Mouse (Mus musculus): ENCODE results near the gene Pced1a.

DNA sequence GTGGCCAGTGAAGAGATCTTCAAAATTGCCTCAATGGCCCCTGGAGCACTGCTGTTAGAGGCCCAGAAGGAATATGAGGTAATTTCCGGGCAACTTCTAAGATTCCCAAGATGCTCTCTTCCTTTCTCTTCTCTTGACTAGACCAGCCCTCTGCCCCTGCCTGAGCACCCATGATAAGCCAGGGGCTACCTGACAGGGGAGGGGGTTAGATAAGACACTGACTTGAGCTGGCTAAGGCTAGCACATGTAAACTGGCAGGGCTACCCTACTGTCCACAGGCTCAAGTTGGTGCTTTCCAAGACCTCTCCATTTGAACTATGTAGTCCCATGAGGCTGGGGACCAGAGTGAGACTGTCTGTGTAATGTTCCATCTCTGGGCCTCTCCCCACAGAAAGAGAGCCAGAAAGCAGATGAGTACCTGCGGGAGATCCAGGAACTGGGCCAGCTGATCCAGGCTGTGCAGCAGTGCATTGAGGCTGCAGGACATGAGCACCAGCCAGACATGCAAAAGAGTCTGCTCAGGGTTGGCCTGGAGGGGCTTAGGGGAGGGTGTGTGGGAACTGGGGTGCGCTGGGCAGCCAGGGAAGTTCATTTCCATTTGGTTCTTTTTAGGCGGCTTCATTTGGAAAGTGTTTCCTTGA is 15.5 kb upstream of the Pced1a start:
- TF ChIP-seq POLR2A (IDR thresholded peaks at IDR 0.05; ENCODE audit: low read depth, low read length), result no peak
- TF ChIP-seq CTCF (IDR thresholded peaks at IDR 0.05; ENCODE audit: extremely low read depth, insufficient read length, insufficient replicate concordance, low read depth, low read length), result no peak

Measured in small intestine, adult 2 months (tissue).